In the genomic region with DNA sequence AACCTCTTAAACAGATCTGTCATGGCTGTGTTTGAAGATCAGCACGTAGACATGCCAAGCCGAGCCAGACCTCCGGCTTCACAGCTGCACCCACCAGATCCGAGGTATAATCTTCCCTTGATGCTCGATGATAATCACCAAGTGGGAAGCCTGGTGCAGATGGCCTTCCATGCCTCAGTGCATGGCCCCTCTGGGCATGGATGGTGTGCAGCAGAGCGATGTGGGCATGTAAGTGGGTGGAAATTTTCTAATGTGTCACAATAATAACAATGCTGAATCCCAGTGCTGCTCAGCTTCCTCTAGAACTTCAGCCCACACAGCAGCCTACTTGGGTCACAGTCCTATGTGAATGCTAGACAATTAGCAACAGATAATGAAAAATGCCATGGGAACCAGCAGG, we compare ENCODE assay signal across 19 mouse cellular contexts.
DNase-seq lines count a peak whose midpoint lies in the region; ATAC-seq and TF ChIP-seq lines count a peak whose summit lies in the region.
"Had no signal": no experiment of that assay in that cellular context is flagged by ENCODE, and none has a peak within 500 bp of the region (broad histone marks: within the 10 kb centered on the region; RNA-seq: fewer than 3 reads in every experiment).

No protein-coding gene starts in this region.

- no peaks in the 10 kb centered on the region for H3K36me3 ChIP-seq in kidney, embryonic 16.5 days (ENCODE audit: insufficient read depth, low read length)
- H3K36me3 ChIP-seq in kidney, adult 2 months (ENCODE audit: control insufficient read depth, insufficient read depth, low read length): no peaks in the 10 kb centered on the region
- H3K36me3 ChIP-seq in neural tube, embryonic 15.5 days: no peaks in the 10 kb centered on the region
- H3K36me3 ChIP-seq: embryonic facial prominence, embryonic 13.5 days; limb, embryonic 10.5 days; liver, embryonic 12.5 days; midbrain, embryonic 10.5 days had no signal

- peaks cover 3% of the 10 kb centered on the region; the same call in 1 of the 2 replicates for H3K9me3 ChIP-seq in kidney, embryonic 16.5 days (ENCODE audit: low read length)
- H3K9me3 ChIP-seq in neural tube, embryonic 15.5 days (replicated peaks): no peaks in the 10 kb centered on the region
- H3K9me3 ChIP-seq: embryonic facial prominence, embryonic 13.5 days; limb, embryonic 10.5 days; liver, embryonic 12.5 days; midbrain, embryonic 10.5 days had no signal

- no peak overlapping the region for H3K4me2 ChIP-seq in kidney, embryonic 16.5 days (replicated peaks; ENCODE audit: low read depth, low read length)
- no peak overlapping the region for H3K4me2 ChIP-seq in neural tube, embryonic 15.5 days
- H3K4me2 ChIP-seq: embryonic facial prominence, embryonic 13.5 days; liver, embryonic 12.5 days; lung, embryonic 14.5 days had no signal

- DNase-seq in frontal cortex, postnatal 10 days (ENCODE audit: low spot score in 2 of 2): no peak
- DNase-seq in kidney, adult 2 months: no peak
- DNase-seq in left cerebral cortex, postnatal 4 days: peak; percentile 38
- no peak for DNase-seq in left cerebral cortex, adult 18-20 months (ENCODE audit: low spot score in 2 of 2)
- DNase-seq in urinary bladder, postnatal 4 days (ENCODE audit: low spot score in 2 of 2): no peak
- DNase-seq: cerebellum, adult 8-10 months; forebrain, postnatal 0 days; gastrocnemius, postnatal 10 days; heart, postnatal 10 days; lung, embryonic 14.5 days; lung, postnatal 4 days; thymus, postnatal 4 days had no signal

- intact Hi-C loops in left cerebral cortex, postnatal 4 days (cut with DNase I): no loop called here

- WGBS in kidney, embryonic 16.5 days: 45% methylated on average over 6 of the region's 6 CpGs
- 35% methylated on average over 6 of the region's 6 CpGs for WGBS in kidney, adult 2 months
- WGBS in neural tube, embryonic 15.5 days: 49% methylated on average over 6 of the region's 6 CpGs

- TF ChIP-seq CTCF in kidney, adult 2 months (conservative IDR thresholded peaks at IDR 0.05; ENCODE audit: insufficient read depth, insufficient read length, low read depth, low read length): no peak

- 0 out of 2 replicates have a peak, but pooled peaks cover 2% of the 10 kb centered on the region for H3K4me1 ChIP-seq in kidney, embryonic 16.5 days (ENCODE audit: insufficient read depth, low read length)
- H3K4me1 ChIP-seq in kidney, adult 2 months (ENCODE audit: control insufficient read depth, insufficient read depth, low read length): no peaks in the 10 kb centered on the region
- peaks cover 7% of the 10 kb centered on the region for H3K4me1 ChIP-seq in neural tube, embryonic 15.5 days
- H3K4me1 ChIP-seq: embryonic facial prominence, embryonic 13.5 days; limb, embryonic 10.5 days; liver, embryonic 12.5 days; midbrain, embryonic 10.5 days had no signal

- TF ChIP-seq POLR2A in kidney, adult 2 months (IDR thresholded peaks at IDR 0.05; ENCODE audit: low read depth, low read length): no peak

- no peak overlapping the region for H3K9ac ChIP-seq in kidney, embryonic 16.5 days (replicated peaks; ENCODE audit: low read length)
- no peak overlapping the region for H3K9ac ChIP-seq in neural tube, embryonic 15.5 days (replicated peaks)
- H3K9ac ChIP-seq: embryonic facial prominence, embryonic 13.5 days; forebrain, postnatal 0 days; liver, embryonic 12.5 days; lung, embryonic 14.5 days had no signal

- no peaks in the 10 kb centered on the region for H3K27me3 ChIP-seq in kidney, embryonic 16.5 days (ENCODE audit: insufficient read depth, low read length)
- no peaks in the 10 kb centered on the region for H3K27me3 ChIP-seq in kidney, adult 2 months (replicated peaks; ENCODE audit: control insufficient read depth, insufficient read depth, low read length)
- no peaks in the 10 kb centered on the region for H3K27me3 ChIP-seq in neural tube, embryonic 15.5 days (replicated peaks)
- H3K27me3 ChIP-seq: embryonic facial prominence, embryonic 13.5 days; liver, embryonic 12.5 days had no signal

- peak; percentile 20; the same call in 1 of the 2 replicates for ATAC-seq in frontal cortex, adult (ENCODE audit: low TSS enrichment)
- ATAC-seq in kidney, embryonic 16.5 days (ENCODE audit: low FRiP score, low TSS enrichment): peak; percentile 78; the same call in 1 of the 2 replicates
- no peak for ATAC-seq in neural tube, embryonic 15.5 days (ENCODE audit: low FRiP score)
- ATAC-seq: forebrain, postnatal 0 days; liver, embryonic 12.5 days had no signal

- no peak overlapping the region for H3K4me3 ChIP-seq in kidney, embryonic 16.5 days (ENCODE audit: low read length)
- no peak overlapping the region for H3K4me3 ChIP-seq in kidney, adult 2 months (ENCODE audit: insufficient read depth, low read depth, low read length)
- H3K4me3 ChIP-seq in neural tube, embryonic 15.5 days (replicated peaks): no peak overlapping the region
- H3K4me3 ChIP-seq: embryonic facial prominence, embryonic 13.5 days; limb, embryonic 10.5 days; liver, embryonic 12.5 days; midbrain, embryonic 10.5 days had no signal

- no peak overlapping the region for H3K27ac ChIP-seq in kidney, embryonic 16.5 days (ENCODE audit: low read length)
- H3K27ac ChIP-seq in kidney, adult 2 months (ENCODE audit: insufficient read depth, low read depth, low read length): no peak overlapping the region
- peak overlapping the region; percentile 56 for H3K27ac ChIP-seq in neural tube, embryonic 15.5 days (replicated peaks)
- H3K27ac ChIP-seq: embryonic facial prominence, embryonic 13.5 days; limb, embryonic 10.5 days; liver, embryonic 12.5 days; midbrain, embryonic 10.5 days had no signal
